Mouse (Mus musculus): ENCODE results near the gene Dpt. TPM values are rescaled to one million over a fixed set of nuclear protein-coding genes. Genes with fewer than 3 reads are reported as not detected.
"Not testable (repeated sequence)": the region's sequence is repeated elsewhere in the genome, so short reads cannot be mapped to it uniquely, and the experiment has no call there.

Dpt gene
- polyA plus RNA-seq (2017; shearing (Covaris generic)), result under 1 TPM; 0.48 to 0.50 TPM

GRCm38 (mm10) chr1:164796471-164796870 lies at the start of gene Dpt:
Dpt (plus strand) TSS chr1:164796644.
- ATAC-seq, result no peak

DNA sequence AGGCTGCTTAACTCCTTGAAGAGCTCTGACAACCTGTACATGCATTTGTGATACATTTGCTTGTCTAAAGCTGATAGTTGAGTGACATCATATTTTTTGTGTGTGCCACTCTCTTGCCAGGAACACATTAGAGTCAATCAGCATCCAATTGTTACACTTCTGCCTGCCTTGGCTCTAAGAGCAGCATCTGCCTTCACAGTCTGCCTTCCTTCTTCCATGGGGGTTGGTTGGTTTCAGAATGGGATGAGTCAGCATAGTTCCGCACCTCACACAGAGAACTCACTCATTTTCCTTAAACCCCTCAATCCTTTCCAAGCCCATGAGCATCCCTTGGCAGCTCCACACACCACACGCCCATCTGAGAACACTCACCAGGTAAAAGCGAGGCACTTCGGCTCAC lies 42.7 kb upstream of the Dpt start:
- no peak for ATAC-seq

- no peak for ATAC-seq
Observed at GRCm38 (mm10) chr1:164755671-164756070, 40.8 kb upstream of the Dpt start.

DNA sequence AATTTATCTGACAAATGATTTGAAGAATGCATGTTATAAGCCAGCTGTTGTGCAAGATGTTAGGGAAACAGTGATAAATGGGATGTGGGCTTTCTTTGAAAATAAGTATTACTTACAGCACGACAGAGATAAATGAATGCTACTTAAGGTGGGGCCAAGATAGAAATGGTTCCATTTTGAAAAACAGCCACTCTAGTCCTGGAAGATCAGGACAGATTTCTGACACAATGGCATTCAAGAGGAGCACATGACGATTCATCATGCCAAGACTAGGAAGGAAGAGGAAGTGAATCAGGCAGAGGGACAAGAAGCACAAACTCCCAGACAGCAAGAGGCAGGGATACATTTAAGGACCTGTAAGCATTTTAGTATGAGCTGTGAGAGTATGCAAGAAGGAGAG lies 39.5 kb upstream of the Dpt start:
- ATAC-seq, result no peak

DNA sequence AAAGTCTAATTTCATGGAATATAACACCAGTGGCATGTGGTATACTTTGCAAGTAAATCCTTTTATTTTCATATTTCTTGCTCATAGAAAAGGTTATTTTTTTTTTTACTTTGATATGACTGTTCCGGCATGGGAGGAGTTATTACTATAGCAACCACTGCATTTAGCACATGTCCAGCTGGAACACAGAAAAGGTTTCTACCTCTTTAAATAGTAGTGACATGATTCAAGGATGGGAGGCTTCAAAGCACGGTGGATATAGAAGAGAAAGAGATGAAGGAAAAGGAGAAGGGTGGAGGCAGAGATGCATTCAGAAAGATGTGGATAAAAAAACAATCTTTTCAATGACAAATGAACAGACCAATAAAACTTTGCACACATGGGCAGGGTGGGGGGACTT lies 38.0 kb upstream of the Dpt start:
- no peak for ATAC-seq

DNA sequence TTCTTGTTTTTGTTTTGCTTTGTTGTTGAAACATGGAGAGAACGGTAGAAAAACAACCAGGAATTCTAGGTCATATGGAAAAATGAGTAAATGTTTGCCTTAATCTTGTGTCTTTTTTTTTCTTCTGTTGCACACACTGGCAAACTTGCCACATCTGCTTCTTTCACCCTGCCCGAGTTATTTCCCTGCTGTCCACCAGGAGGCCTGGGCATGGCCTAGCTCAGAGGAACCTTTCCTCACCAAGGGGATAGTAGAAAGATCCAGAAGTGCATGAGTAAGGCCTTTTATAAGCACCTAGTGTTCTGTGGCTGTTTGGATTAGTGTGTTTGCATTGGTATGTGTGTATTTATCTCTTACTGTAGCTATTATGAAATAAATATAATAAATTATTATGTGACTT lies 34.2 kb upstream of the Dpt start:
- ATAC-seq, result peak; percentile 62

GRCm38 (mm10) chr1:164766646-164767045 lies 29.8 kb upstream of the Dpt start:
- no peak for ATAC-seq

- ATAC-seq, result no peak
Observed at GRCm38 (mm10) chr1:164770611-164771010, 25.8 kb upstream of the Dpt start.

DNA sequence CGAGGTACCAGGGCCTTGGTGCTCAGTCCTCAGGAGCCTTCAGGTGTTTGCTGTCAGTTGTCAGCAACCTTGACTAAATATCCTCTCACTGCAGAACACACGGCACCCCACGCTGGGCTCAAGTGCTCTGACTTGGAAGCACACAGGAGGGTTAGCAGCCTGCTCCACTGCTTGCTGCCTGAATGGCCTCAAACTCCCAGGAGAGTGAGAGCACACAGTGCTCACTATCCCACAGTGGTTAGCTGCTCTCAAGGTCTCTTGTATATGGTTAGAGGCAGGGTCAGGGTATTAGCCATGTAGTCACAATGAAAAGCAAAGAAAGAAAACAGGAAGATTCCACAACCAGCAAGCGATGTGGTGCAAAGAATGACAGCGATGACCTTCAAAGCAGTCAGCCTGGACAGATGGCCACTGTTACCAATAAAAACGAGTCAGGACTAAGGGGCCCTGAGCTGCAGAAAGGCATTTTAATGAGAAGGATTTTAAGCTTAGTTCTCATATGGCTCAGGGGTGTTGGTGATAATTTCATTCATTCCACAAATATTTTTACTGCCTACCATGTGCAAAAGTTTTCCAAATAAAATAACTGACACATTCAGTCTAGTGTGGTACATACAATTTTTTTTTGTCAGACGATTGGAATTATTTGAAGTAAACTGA lies 15.5 kb upstream of the Dpt start:
- no peak for ATAC-seq

DNA sequence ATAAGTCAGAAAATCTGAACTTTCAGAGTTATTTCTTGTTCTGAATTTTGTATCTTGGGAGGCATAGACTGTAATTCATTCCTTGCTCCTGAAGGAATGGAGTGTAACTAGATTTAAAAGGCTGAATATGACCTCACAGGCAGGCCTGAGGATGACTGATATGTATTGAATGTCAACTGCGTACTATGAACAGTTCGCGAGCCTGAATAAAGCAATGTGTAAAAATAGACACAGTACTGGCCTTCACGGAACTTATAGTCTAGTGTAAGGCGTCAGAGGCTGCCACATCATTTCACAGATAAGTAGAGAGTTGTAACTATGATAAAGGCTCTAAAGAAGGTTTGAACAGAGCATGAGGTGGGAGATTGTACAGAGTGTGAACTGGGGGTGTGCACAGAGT lies 10.3 kb upstream of the Dpt start:
- no peak for ATAC-seq

DNA sequence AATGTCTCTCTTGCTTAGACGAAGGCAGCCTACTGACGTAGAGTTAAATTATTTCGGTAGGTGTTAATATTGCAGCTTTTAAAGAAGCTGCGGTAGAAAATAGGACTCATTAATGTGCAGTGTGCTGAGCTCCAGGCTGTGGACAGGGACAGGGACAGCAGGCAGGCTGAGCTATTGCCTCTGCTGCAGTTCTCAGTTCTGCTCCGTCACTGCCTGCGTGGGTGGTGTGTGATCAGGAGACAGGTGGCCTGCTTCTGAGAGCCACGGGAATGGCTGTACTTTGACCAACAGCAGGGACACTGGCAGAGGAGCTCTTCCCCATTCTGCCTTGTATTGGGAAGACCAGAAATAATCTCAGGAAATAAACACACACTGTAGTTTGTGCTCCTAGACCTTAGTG lies 8.7 kb upstream of the Dpt start:
- ATAC-seq, result no peak

- no peak for ATAC-seq
Observed at GRCm38 (mm10) chr1:164788292-164788691, 8.2 kb upstream of the Dpt start.

DNA sequence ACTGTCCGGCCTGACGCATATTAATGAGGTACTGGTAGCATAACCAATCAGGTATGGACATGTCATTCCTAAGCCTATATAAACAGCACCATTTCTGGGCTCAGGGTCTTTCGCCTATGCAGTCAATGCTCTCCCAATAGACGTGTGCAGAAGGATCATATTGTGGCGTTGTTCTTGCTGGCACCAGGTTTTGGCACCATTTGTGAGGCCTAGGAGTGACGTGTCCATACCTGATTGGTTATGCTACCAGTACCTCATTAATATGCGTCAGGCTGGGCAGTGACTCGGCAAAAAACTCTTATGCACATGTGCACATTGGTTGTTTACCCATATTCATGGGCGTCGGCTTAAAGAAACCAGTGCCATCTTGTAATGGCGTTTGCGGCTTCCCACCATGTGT lies 6.1 kb upstream of the Dpt start:
- ATAC-seq, result not testable (repeated sequence)

DNA sequence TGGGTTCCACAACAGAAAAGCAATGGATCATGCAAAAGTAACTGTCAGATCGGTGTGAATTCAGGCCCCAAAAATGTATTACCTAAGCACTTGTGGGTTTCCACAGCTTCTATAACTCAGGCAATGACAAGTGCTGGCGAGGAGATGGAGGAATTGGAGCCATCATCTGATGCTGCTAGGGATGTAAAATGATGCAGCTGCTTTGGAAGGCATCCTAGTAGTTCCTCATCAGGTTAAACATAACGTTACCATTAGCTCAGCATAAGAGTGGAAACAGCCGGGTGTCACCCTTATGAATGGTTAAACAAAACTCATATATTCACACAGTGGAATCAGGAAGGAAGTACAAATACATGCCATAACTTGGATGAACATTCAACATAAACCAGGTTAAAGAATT lies 3.4 kb upstream of the Dpt start:
- no peak for ATAC-seq

DNA sequence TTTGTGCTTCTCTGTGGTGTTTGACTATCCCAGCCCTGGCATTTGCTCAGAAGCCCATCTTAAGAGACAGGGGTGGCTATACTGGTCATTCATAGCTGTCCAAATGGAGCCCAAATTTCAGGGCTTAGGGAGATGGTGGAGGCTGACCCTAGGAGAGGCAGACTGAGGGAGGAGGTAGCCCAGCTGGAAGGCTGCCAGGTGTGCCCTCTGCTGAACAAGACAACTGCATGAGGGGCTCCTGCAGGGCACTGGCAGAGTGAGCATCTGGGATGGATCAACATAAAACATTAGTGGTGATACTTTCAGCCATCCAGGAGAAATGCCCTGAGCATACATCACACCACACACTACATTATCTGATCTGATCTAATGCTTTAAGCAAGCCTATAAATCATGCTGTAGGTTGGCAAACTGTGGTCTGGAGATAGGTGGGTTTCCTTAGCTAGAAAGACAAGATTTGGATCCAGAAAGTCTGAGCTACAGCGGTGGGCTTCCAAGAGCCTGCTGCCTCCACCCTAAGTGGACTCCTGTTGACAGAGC lies 1.4 kb downstream of the Dpt start:
- no peak for ATAC-seq

GRCm38 (mm10) chr1:164798471-164798922 lies 2.1 kb downstream of the Dpt start:
- ATAC-seq, result no peak

- ATAC-seq, result no peak
Observed at GRCm38 (mm10) chr1:164799161-164799560, 2.7 kb downstream of the Dpt start.

DNA sequence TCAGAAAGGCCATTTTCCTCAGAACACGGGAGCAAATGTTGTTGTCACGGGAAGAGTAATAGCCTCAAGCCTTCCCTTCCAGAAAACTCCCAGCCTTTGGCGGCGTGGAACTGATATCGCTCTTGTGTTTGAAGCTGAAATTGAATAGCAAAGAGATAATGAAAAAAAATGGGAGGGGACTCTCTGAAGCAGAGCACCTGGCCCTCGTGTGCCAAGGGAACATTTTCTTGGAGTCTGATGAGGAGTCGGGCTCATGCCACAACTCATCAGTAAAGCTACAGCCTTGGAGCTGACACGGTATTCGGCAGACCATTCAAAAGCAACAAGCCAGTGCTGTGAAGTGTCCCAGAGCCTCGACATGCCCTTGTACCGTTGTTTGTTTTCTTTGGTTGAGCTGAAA lies 7.8 kb downstream of the Dpt start:
- ATAC-seq, result no peak

- ATAC-seq, result no peak
Observed at GRCm38 (mm10) chr1:164804751-164805435, 8.4 kb downstream of the Dpt start.

GRCm38 (mm10) chr1:164809371-164809770 lies 12.9 kb downstream of the Dpt start:
- ATAC-seq, result no peak

- no peak for ATAC-seq
Observed at GRCm38 (mm10) chr1:164811296-164811695, 14.9 kb downstream of the Dpt start.

GRCm38 (mm10) chr1:164814243-164814642 lies 17.8 kb downstream of the Dpt start:
- no peak for ATAC-seq

- peak; percentile 92 for ATAC-seq
Observed at GRCm38 (mm10) chr1:164815330-164815729, 18.9 kb downstream of the Dpt start.

GRCm38 (mm10) chr1:164817331-164817730 lies 20.9 kb downstream of the Dpt start:
- ATAC-seq, result no peak
